Mouse (Mus musculus): ENCODE results near the gene Mprip. TPM values are rescaled to one million over a fixed set of nuclear protein-coding genes. Genes with fewer than 3 reads are reported as not detected.
"Not testable (repeated sequence)": the region's sequence is repeated elsewhere in the genome, so short reads cannot be mapped to it uniquely, and the experiment has no call there.

Mprip gene
- total RNA-seq, 2 experiments from 2014 or later = 75.6 to 87.2 TPM

GRCm38 (mm10) chr11:59732407-59733066, 71.4 kb downstream of the Mprip start:
- intact Hi-C loops (cut with DNase I) = loop anchor here (5.0 kb wide), 1 partner anchor 100 kb away; no protein-coding TSS in a partner anchor
- TF ChIP-seq CTCF (IDR thresholded peaks at IDR 0.05) = peak; percentile 60
- Histone ChIP-seq H3K27ac (peak overlapping the region; percentile 82), H3K4me3 (no peak overlapping the region; the same call in 1 of the 2 replicates)
- DNase-seq = peak; percentile 66

GRCm38 (mm10) chr11:59733600-59733999, 72.5 kb downstream of the Mprip start:
- not testable (repeated sequence) for DNase-seq, H3K4me3 ChIP-seq
- intact Hi-C loops (cut with DNase I) = loop anchor here (5.0 kb wide), 1 partner anchor 101 kb away; no protein-coding TSS in a partner anchor
- peak overlapping the region; percentile 82 for H3K27ac ChIP-seq
- peak; percentile 44 for TF ChIP-seq CTCF (IDR thresholded peaks at IDR 0.05)

- no peak for TF ChIP-seq CTCF (IDR thresholded peaks at IDR 0.05)
- no peak for DNase-seq
These were observed 73.2 kb downstream of the Mprip start for GRCm38 (mm10) chr11:59734335-59734734.

GRCm38 (mm10) chr11:59735938-59736337, 74.8 kb downstream of the Mprip start:
- H3K4me3 ChIP-seq; intact Hi-C loops (cut with DNase I); H3K27ac ChIP-seq; DNase-seq: not testable (repeated sequence)

More at GRCm38 (mm10) chr11:59734335-59734734, 73.2 kb downstream of the Mprip start:
- no peak overlapping the region for H3K4me3 ChIP-seq
- H3K27ac ChIP-seq = peak overlapping the region; percentile 82; the same call in 1 of the 2 replicates
- intact Hi-C loops (cut with DNase I) = loop anchor here (5.0 kb wide), 1 partner anchor 102 kb away; no protein-coding TSS in a partner anchor

GRCm38 (mm10) chr11:59737250-59737649, 76.1 kb downstream of the Mprip start:
- Histone ChIP-seq H3K4me3 (no peak overlapping the region), H3K27ac (no peak overlapping the region)
- intact Hi-C loops (cut with DNase I) = no loop called here
- no peak for DNase-seq
- TF ChIP-seq CTCF (IDR thresholded peaks at IDR 0.05) = no peak

- Histone ChIP-seq H3K4me3 (no peak overlapping the region), H3K27ac (no peak overlapping the region)
- no peak for TF ChIP-seq CTCF (IDR thresholded peaks at IDR 0.05)
- intact Hi-C loops (cut with DNase I) = no loop called here
- no peak for DNase-seq
These were observed 78.9 kb downstream of the Mprip start for GRCm38 (mm10) chr11:59739996-59740395.

GRCm38 (mm10) chr11:59741915-59742314, 80.8 kb downstream of the Mprip start:
- DNase-seq = no peak
- no peak overlapping the region for H3K27ac ChIP-seq
- no peak for TF ChIP-seq CTCF (IDR thresholded peaks at IDR 0.05)
- H3K4me3 ChIP-seq = no peak overlapping the region
- intact Hi-C loops (cut with DNase I) = no loop called here

- Histone ChIP-seq H3K27ac (no peak overlapping the region), H3K4me3 (no peak overlapping the region)
- no peak for TF ChIP-seq CTCF (IDR thresholded peaks at IDR 0.05)
- DNase-seq = no peak
- intact Hi-C loops (cut with DNase I) = no loop called here
These were observed 82.2 kb downstream of the Mprip start for GRCm38 (mm10) chr11:59743307-59743706.

- Histone ChIP-seq H3K4me3 (no peak overlapping the region), H3K27ac (no peak overlapping the region)
- TF ChIP-seq CTCF (IDR thresholded peaks at IDR 0.05) = no peak
- intact Hi-C loops (cut with DNase I) = no loop called here
- DNase-seq = no peak
These were observed 82.6 kb downstream of the Mprip start for GRCm38 (mm10) chr11:59743712-59744111.

- Histone ChIP-seq H3K4me3 (no peak overlapping the region), H3K27ac (no peak overlapping the region)
- TF ChIP-seq CTCF (IDR thresholded peaks at IDR 0.05) = no peak
- intact Hi-C loops (cut with DNase I) = no loop called here
- DNase-seq = no peak
These were observed 83.3 kb downstream of the Mprip start for GRCm38 (mm10) chr11:59744374-59744773.

GRCm38 (mm10) chr11:59745851-59746250, 84.7 kb downstream of the Mprip start:
- no peak overlapping the region for H3K4me3 ChIP-seq
- intact Hi-C loops (cut with DNase I) = loop anchor here (2.0 kb wide), 2 partner anchors 113 to 121 kb away; no protein-coding TSS in a partner anchor
- no peak for DNase-seq
- no peak overlapping the region for H3K27ac ChIP-seq
- no peak for TF ChIP-seq CTCF (IDR thresholded peaks at IDR 0.05)

- peak; percentile 68 for DNase-seq
- intact Hi-C loops (cut with DNase I) = loop anchor here (2.0 kb wide), 2 partner anchors 114 to 122 kb away; no protein-coding TSS in a partner anchor
- peak; percentile 84 for TF ChIP-seq CTCF (IDR thresholded peaks at IDR 0.05)
- H3K4me3 ChIP-seq = no peak overlapping the region
- H3K27ac ChIP-seq = no peak overlapping the region
These were observed 85.5 kb downstream of the Mprip start for GRCm38 (mm10) chr11:59746614-59747013.

- no peak overlapping the region for H3K27ac ChIP-seq
- H3K4me3 ChIP-seq = no peak overlapping the region
- no peak for TF ChIP-seq CTCF (IDR thresholded peaks at IDR 0.05)
- intact Hi-C loops (cut with DNase I) = no loop called here
- no peak for DNase-seq
These were observed 87.9 kb downstream of the Mprip start for GRCm38 (mm10) chr11:59749050-59749449.

- TF ChIP-seq CTCF (IDR thresholded peaks at IDR 0.05) = no peak
- Histone ChIP-seq H3K4me3 (no peak overlapping the region), H3K27ac (no peak overlapping the region)
- intact Hi-C loops (cut with DNase I) = no loop called here
- DNase-seq = no peak
These were observed 93.4 kb downstream of the Mprip start for GRCm38 (mm10) chr11:59754504-59754903.

Measured in gastrocnemius, adult 2 months (tissue).